Mouse (Mus musculus) R1 (cell line): ENCODE measurements around the gene Olfr744.

ENCODE experiments used
- DNase-seq: peaks from one replicate; pipeline ENCODE4 v3.0.0-alpha.2; 2018; ENCODE audit warnings: low read depth, low spot score

Gene Olfr744

DNA sequence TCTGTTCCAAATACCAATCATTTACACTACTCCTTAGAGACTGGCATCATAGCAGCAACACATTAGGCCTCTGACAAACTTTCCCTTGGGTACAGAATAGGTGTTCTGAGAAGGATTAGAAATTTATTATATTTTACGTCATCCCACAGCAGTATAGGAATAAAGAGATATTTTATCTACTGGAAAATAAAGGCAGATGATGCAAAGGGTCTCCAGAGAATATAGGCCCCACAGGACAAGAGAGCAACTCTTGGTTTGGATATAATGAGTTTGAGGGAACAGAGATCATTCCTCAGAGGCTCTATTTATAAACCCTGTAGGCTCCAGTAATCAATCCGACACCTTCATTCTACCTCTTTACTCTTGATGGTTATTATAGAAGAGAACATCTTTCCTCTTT is at the start of gene Olfr744:
TSS of gene Olfr744 (plus strand) at position 301 of the 400 bp plus-strand sequence.
- no peak for DNase-seq

DNA sequence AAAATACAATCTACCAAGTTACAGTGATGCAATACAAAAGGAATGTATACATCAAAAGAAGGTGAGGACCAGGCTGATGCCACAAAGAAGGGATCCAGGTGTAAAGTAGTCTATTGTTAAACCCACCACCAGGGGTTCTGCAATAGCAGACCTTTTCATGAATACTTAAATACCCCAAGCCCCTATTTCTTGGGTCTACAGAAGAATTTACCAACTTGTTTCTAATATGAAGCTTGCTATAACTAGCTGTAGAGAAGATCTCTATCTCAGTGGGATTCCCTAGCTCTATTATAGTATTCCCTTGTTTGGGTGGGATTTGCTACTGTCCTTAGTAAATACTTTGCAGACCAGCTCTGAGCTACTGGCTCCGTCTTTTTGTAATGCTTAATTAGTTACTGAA is 41.6 kb upstream of the Olfr744 start:
- DNase-seq: peak; percentile 96

DNA sequence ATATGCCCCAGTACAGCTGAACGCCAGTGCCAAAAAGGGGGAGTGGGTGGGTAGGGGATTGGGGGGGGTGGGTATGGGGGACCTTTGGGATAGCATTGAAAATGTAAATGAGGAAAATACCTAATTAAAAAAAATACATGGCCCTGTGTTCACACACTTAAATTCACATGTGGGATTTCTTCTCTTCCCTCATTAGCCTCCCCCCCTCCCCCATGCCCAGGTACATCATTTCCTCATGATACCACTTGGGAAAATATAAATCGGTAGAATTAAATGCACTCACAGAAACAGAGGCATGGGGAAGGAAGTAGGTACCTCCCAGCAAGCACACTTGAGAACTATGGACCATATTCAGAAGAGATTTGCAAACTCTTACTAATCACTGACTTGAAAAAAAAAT is 24.4 kb downstream of the Olfr744 start, which contains the start of gene Olfr745:
TSS of gene Olfr745 (plus strand) at position 301 of the 400 bp plus-strand sequence.
- DNase-seq: no peak

DNA sequence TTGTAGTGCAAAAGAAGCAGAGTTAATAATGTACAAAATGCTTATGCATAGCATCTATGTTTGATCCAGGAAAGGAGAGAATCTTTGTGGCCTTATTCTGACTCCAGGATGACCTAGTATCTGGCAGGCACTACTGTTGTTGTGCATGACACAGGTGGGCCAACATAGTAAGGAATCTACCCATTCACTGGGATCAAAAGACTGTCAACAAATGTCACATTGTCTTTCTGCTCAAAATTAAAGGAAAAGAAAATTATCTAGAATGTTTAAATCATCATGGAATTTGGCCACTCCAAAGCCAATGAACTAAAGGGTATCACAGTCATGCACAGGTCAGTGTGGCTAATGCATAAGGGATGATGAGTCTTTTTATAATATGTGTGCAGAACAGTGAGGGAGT is 32.1 kb downstream of the Olfr744 start, which contains the start of gene Olfr746:
TSS of gene Olfr746 (plus strand) at position 301 of the 400 bp plus-strand sequence.
- no peak for DNase-seq
